Mouse (Mus musculus) forebrain, embryonic 14.5 days (tissue): ENCODE data around the gene Cdc42. TPM values are rescaled to one million over a fixed set of nuclear protein-coding genes. Genes with fewer than 3 reads are reported as not detected.

Experiments used
- ATAC-seq: fragments of 200-750 bp; cut with Nextera tagmentation; 2 replicates; pipeline ENCODE4 v1.8.0; 2017; ENCODE audit warnings: mild to moderate bottlenecking, moderate library complexity
- DNase-seq: peaks from one replicate; pipeline ENCODE4 v3.0.0-alpha.2; 2015; ENCODE audit warnings: low spot score
- H3K27ac ChIP-seq: fragments of 300-500 bp; sonication (generic); 2 replicates; pipeline ENCODE4 v1.5.1; 2014; ENCODE audit warnings: low read depth, mild to moderate bottlenecking, control low read depth, low read length, moderate library complexity
- H3K27me3 ChIP-seq: fragments of 300-500 bp; sonication (generic); replicated peaks from 2 replicates; pipeline ENCODE4 v1.6.1; 2014; ENCODE audit warnings: low read length, control low read depth, mixed read lengths; ENCODE audit not compliant: control insufficient read depth, insufficient read depth
- H3K36me3 ChIP-seq: fragments of 300-500 bp; sonication (generic); 2 replicates; pipeline ENCODE4 v1.6.1; 2014; ENCODE audit warnings: low read length, control low read depth; ENCODE audit not compliant: control insufficient read depth, insufficient read depth
- H3K4me1 ChIP-seq: fragments of 300-500 bp; sonication (generic); 2 replicates; pipeline ENCODE4 v1.6.1; 2014; ENCODE audit warnings: antibody characterized with exemption, low read length, control low read depth; ENCODE audit not compliant: control insufficient read depth, insufficient read depth
- H3K4me2 ChIP-seq: fragments of 300-500 bp; sonication (generic); 2 replicates; pipeline ENCODE4 v1.6.1; 2014; ENCODE audit warnings: mild to moderate bottlenecking, control low read depth, low read length
- H3K4me3 ChIP-seq: fragments of 300-500 bp; sonication (generic); 2 replicates; pipeline ENCODE4 v1.5.1; 2014; ENCODE audit warnings: low read depth, low read length, control low read depth
- H3K9ac ChIP-seq: fragments of 300-500 bp; sonication (generic); 2 replicates; pipeline ENCODE4 v1.6.1; 2014; ENCODE audit warnings: mild to moderate bottlenecking, low read length, control low read depth, moderate library complexity
- H3K9me3 ChIP-seq: fragments of 300-500 bp; sonication (generic); replicated peaks from 2 replicates; pipeline ENCODE4 v1.6.1; 2016; ENCODE audit warnings: low read length, control low read depth, mixed read lengths; ENCODE audit not compliant: control insufficient read depth
- WGBS: fragments of 180-500 bp; shearing (Covaris S2); extraction: QIAGEN DNeasy Blood & Tissue Kit; methylation state at CpG from one replicate; pipeline ENCODE4 v1.1.7; 2014; 5-methylcytosine and 5-hydroxymethylcytosine counted together
- polyA plus RNA-seq: library from polyadenylated mRNA; unstranded; fragments of >200 nt; fragmentation: Nextera tagmentation; extraction: Ambion mirVana; gene quantifications from 2 replicates; pipeline ENCODE4 v1.2.1, GENCODE M21; 2014

Gene Cdc42
- polyA plus RNA-seq, result 928 and 953 TPM in 2 replicates

GRCm38 (mm10) chr4:137357517-137358254 is at the start of gene Cdc42:
TSS of gene Cdc42 (minus strand) at chr4:137357720.
- H3K36me3 ChIP-seq, result no peaks in the 10 kb centered on the region
- H3K4me1 ChIP-seq, result peaks cover 15% of the 10 kb centered on the region
- H3K9me3 ChIP-seq, result no peaks in the 10 kb centered on the region
- DNase-seq, result peak; percentile 98
- peak; percentile 98 for ATAC-seq
- peak within 1 kb of the TSS; percentile 99 for H3K4me3 ChIP-seq
- H3K27me3 ChIP-seq, result no peaks in the 10 kb centered on the region
- H3K9ac ChIP-seq, result peak within 1 kb of the TSS; percentile 99
- peak within 1 kb of the TSS; percentile 96 for H3K27ac ChIP-seq
- WGBS, result under 1% methylated on average over 36 of the region's 44 CpGs
- H3K4me2 ChIP-seq, result peak within 1 kb of the TSS; percentile 61

GRCm38 (mm10) chr4:137405571-137405970 is 48.1 kb upstream of the Cdc42 start:
- Histone ChIP-seq H3K36me3 (no peaks in the 10 kb centered on the region), H3K9me3 (no peaks in the 10 kb centered on the region), H3K27me3 (no peaks in the 10 kb centered on the region), H3K27ac (no peak overlapping the region), H3K9ac (no peak overlapping the region), H3K4me2 (no peak overlapping the region), H3K4me1 (no peaks in the 10 kb centered on the region), H3K4me3 (no peak overlapping the region)
- 89% methylated on average over 3 of the region's 3 CpGs for WGBS
- no peak for ATAC-seq
- DNase-seq, result no peak

- ATAC-seq, result no peak
- WGBS, result 84% methylated on average over 15 of the region's 15 CpGs
- no peak overlapping the region for H3K9ac ChIP-seq
These were observed 39.4 kb upstream of the Cdc42 start for GRCm38 (mm10) chr4:137396641-137397525.

GRCm38 (mm10) chr4:137393378-137394135 is 36.0 kb upstream of the Cdc42 start:
- Histone ChIP-seq H3K4me2 (no peak overlapping the region), H3K27me3 (no peaks in the 10 kb centered on the region), H3K36me3 (no peaks in the 10 kb centered on the region), H3K4me1 (peaks cover 3% of the 10 kb centered on the region), H3K27ac (no peak overlapping the region), H3K9me3 (no peaks in the 10 kb centered on the region), H3K4me3 (no peak overlapping the region), H3K9ac (no peak overlapping the region)
- WGBS, result 76% methylated on average over 9 of the region's 9 CpGs
- ATAC-seq (no peak), DNase-seq (no peak)

More at GRCm38 (mm10) chr4:137396641-137397525, 39.4 kb upstream of the Cdc42 start:
- H3K4me2 ChIP-seq, result no peak overlapping the region
- H3K9me3 ChIP-seq, result no peaks in the 10 kb centered on the region
- H3K27ac ChIP-seq, result no peak overlapping the region
- H3K36me3 ChIP-seq, result no peaks in the 10 kb centered on the region
- no peaks in the 10 kb centered on the region for H3K4me1 ChIP-seq
- H3K4me3 ChIP-seq, result no peak overlapping the region
- H3K27me3 ChIP-seq, result no peaks in the 10 kb centered on the region
- no peak for DNase-seq

- 89% methylated on average over 9 of the region's 9 CpGs for WGBS
- Histone ChIP-seq H3K9ac (no peak overlapping the region), H3K27me3 (no peaks in the 10 kb centered on the region), H3K9me3 (no peaks in the 10 kb centered on the region), H3K4me2 (no peak overlapping the region), H3K4me3 (no peak overlapping the region), H3K27ac (no peak overlapping the region), H3K36me3 (no peaks in the 10 kb centered on the region), H3K4me1 (peaks cover 3% of the 10 kb centered on the region)
- DNase-seq (no peak), ATAC-seq (no peak)
These were observed 35.4 kb upstream of the Cdc42 start for GRCm38 (mm10) chr4:137392874-137393273.

- H3K9me3 ChIP-seq, result no peaks in the 10 kb centered on the region
- H3K27me3 ChIP-seq, result no peaks in the 10 kb centered on the region
- no peak overlapping the region for H3K4me3 ChIP-seq
- H3K9ac ChIP-seq, result no peak overlapping the region
- no peak overlapping the region for H3K27ac ChIP-seq
- DNase-seq (no peak), ATAC-seq (no peak)
- H3K4me1 ChIP-seq, result peaks cover 8% of the 10 kb centered on the region
- no peaks in the 10 kb centered on the region for H3K36me3 ChIP-seq
- H3K4me2 ChIP-seq, result no peak overlapping the region
- 83% methylated on average over 3 of the region's 3 CpGs for WGBS
These were observed 33.8 kb upstream of the Cdc42 start for GRCm38 (mm10) chr4:137391287-137391686.

GRCm38 (mm10) chr4:137390196-137390595 is 32.7 kb upstream of the Cdc42 start:
- no peaks in the 10 kb centered on the region for H3K9me3 ChIP-seq
- no peak overlapping the region for H3K4me2 ChIP-seq
- H3K36me3 ChIP-seq, result no peaks in the 10 kb centered on the region
- no peaks in the 10 kb centered on the region for H3K27me3 ChIP-seq
- peaks cover 8% of the 10 kb centered on the region for H3K4me1 ChIP-seq
- 90% methylated on average over 4 of the region's 4 CpGs for WGBS
- H3K27ac ChIP-seq, result no peak overlapping the region
- ATAC-seq (no peak), DNase-seq (no peak)
- H3K4me3 ChIP-seq, result no peak overlapping the region
- H3K9ac ChIP-seq, result no peak overlapping the region

- Histone ChIP-seq H3K36me3 (no peaks in the 10 kb centered on the region), H3K4me1 (peaks cover 8% of the 10 kb centered on the region), H3K27ac (no peak overlapping the region), H3K4me3 (peak overlapping the region; percentile 90), H3K9ac (peak overlapping the region; percentile 88), H3K4me2 (peak overlapping the region; percentile 95), H3K27me3 (no peaks in the 10 kb centered on the region), H3K9me3 (no peaks in the 10 kb centered on the region)
- 43% methylated on average over 6 of the region's 6 CpGs for WGBS
- ATAC-seq, result no peak
- DNase-seq, result peak; percentile 16
These were observed 31.5 kb upstream of the Cdc42 start for GRCm38 (mm10) chr4:137388983-137389382.
